Mouse (Mus musculus) MEL (cell line): ENCODE measurements around the gene Tap2.
A peak's percentile ranks its signal among the peaks of the same experiment; 100 is the strongest.

Experiments
- CTCF ChIP-seq, 3 experiments: IDR thresholded peaks in 2 of 3; conservative IDR thresholded peaks in 1 of 3; 2 replicates each; pipeline ENCODE4 v1.5.1; 2011 to 2012; ENCODE audit warnings: low read length in 3 of 3, low read depth in 2 of 3, mild to moderate bottlenecking in 2 of 3, improper control_type of control experiment in 1 of 3, inconsistent platforms in 1 of 3, mixed read lengths in 1 of 3, moderate library complexity in 1 of 3; ENCODE audit not compliant: control insufficient read depth in 1 of 3, insufficient read depth in 1 of 3, poor library complexity in 1 of 3, severe bottlenecking in 1 of 3
- ETS1 ChIP-seq: IDR thresholded peaks from 2 replicates; pipeline ENCODE4 v1.6.1; 2012; ENCODE audit warnings: low read depth, mild to moderate bottlenecking, inconsistent platforms, low read length, improper control_type of control experiment, moderate library complexity
- GATA1 ChIP-seq: IDR thresholded peaks from 2 replicates; pipeline ENCODE4 v1.6.1; 2011; ENCODE audit warnings: low read depth, low read length, improper control_type of control experiment
- JUND ChIP-seq: IDR thresholded peaks from 2 replicates; pipeline ENCODE4 v1.6.1; 2011; ENCODE audit warnings: low read depth, mild to moderate bottlenecking, improper control_type of control experiment, low read length
- KAT2A ChIP-seq: conservative IDR thresholded peaks from 2 replicates; pipeline ENCODE4 v1.6.1; 2012; ENCODE audit warnings: low read depth, low read length, improper control_type of control experiment, inconsistent platforms
- MYC ChIP-seq: IDR thresholded peaks from 2 replicates; pipeline ENCODE4 v1.6.1; 2011; ENCODE audit warnings: low read depth, mild to moderate bottlenecking, low read length, improper control_type of control experiment, moderate library complexity
- POLR2A ChIP-seq, 2 experiments: IDR thresholded peaks; 2 replicates each; pipeline ENCODE4 v1.6.1; 2011 to 2012; ENCODE audit warnings: low read length in 2 of 2, mild to moderate bottlenecking in 2 of 2, control low read depth in 1 of 2, improper control_type of control experiment in 1 of 2, low read depth in 1 of 2, moderate library complexity in 1 of 2; ENCODE audit not compliant: control insufficient read depth in 1 of 2, insufficient read depth in 1 of 2, poor library complexity in 1 of 2
- SIN3A ChIP-seq: IDR thresholded peaks from 2 replicates; pipeline ENCODE4 v1.6.1; 2012; ENCODE audit warnings: low read length, improper control_type of control experiment, inconsistent platforms
- ZNF384 ChIP-seq: IDR thresholded peaks from 2 replicates; pipeline ENCODE4 v1.6.1; 2012; ENCODE audit warnings: low read depth, mild to moderate bottlenecking, inconsistent platforms, low read length, improper control_type of control experiment

GRCm38 (mm10) chr17:34169279-34169678, 34.0 kb upstream of the Tap2 start:
- TF ChIP-seq GATA1 (no peak), ETS1 (no peak), CTCF (IDR thresholded peaks at IDR 0.05 in 2 of 3, conservative IDR thresholded peaks at IDR 0.05 in 1 of 3; ENCODE audit: control insufficient read depth in 1 of 3, insufficient read depth in 1 of 3, low read depth in 2 of 3, low read length in 3 of 3, poor library complexity in 1 of 3, severe bottlenecking in 1 of 3) (peak; percentile 42 to 86 (median 74)), SIN3A (peak; percentile 60; the same call in 1 of the 2 replicates), ZNF384 (no peak), POLR2A (IDR thresholded peaks at IDR 0.05; ENCODE audit: control insufficient read depth in 1 of 2, insufficient read depth in 1 of 2, low read depth in 1 of 2, low read length in 2 of 2, poor library complexity in 1 of 2) (no peak), KAT2A (no peak), JUND (peak; percentile 33; the same call in 1 of the 2 replicates), MYC (no peak)
